Mouse (Mus musculus): ENCODE measurements around the gene Chst10. TPM values are rescaled to one million over a fixed set of nuclear protein-coding genes. Genes with fewer than 3 reads are reported as not detected.
A peak's percentile ranks its signal among the peaks of the same experiment; 100 is the strongest.

Gene Chst10
- polyA plus RNA-seq, 2 experiments: 0.07 to 0.09 TPM

DNA sequence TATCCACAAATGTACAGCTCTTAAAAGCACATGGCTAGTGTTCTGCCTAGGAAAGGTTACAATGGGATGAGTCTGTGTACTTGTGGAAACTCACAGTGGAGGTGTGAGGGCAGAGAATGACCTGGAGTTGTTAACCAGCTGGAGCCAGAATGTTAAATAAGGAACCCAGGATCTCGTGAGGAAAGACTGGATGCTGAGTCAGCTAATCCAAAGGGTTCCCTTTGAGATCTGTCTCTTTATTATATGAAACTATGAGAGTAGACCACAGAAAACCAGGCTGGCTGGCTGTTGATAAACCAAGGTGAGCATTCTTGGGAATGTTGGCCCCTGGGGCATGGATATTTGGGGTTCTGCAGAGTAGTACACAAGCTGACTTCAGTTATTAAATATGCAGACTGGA lies 58.0 kb downstream of the Chst10 start:
- H3K9ac ChIP-seq (replicated peaks): no peak overlapping the region
- no peaks in the 10 kb centered on the region for H3K4me1 ChIP-seq (replicated peaks; ENCODE audit: control insufficient read depth in 2 of 2, insufficient read depth in 2 of 2, low read length in 1 of 2)
- TF ChIP-seq CTCF (IDR thresholded peaks at IDR 0.05; ENCODE audit: low read depth) (no peak), EP300 (IDR thresholded peaks at IDR 0.05; ENCODE audit: low read depth) (no peak)
- H3K9me3 ChIP-seq (ENCODE audit: control insufficient read depth, low read length): no peaks in the 10 kb centered on the region
- no peak overlapping the region for H3K27ac ChIP-seq
- peaks cover 27% of the 10 kb centered on the region for H3K27me3 ChIP-seq (ENCODE audit: control insufficient read depth, insufficient read depth, low read length)
- H3K36me3 ChIP-seq (replicated peaks; ENCODE audit: control insufficient read depth, insufficient read depth, low read depth): no peaks in the 10 kb centered on the region
- H3K4me2 ChIP-seq (ENCODE audit: low read depth): no peak overlapping the region
- 31% methylated on average over 1 of the region's 1 CpGs for WGBS (ENCODE audit: insufficient replicate concordance)
- DNase-seq (ENCODE audit: low read depth in 3 of 3, low spot score in 3 of 3) (no peak), ATAC-seq (ENCODE audit: insufficient read depth) (no peak)
- no peak overlapping the region for H3K4me3 ChIP-seq (ENCODE audit: insufficient read depth in 1 of 2, low read depth in 2 of 2, low read length in 2 of 2)

DNA sequence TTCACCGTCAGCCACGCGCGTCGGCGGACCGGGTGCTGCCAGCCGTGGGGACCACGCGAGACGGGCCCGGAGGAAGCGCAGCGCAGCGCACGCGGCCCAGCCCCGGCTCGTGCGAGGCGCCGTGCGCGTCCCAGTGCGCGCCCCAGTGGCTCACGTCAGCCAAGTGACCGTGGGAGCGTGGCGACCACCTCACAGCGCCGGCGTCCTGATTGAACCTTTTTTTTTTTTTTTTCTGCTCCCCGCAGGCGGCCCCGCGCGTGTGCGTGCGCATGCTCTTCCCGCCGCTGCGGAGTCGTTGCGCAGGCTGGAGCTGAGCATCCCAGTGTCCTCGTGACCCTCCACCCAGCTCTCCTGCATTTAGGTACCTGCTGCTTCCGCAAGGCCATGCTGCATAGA lies 61.5 kb downstream of the Chst10 start, which contains the start of gene Lonrf2:
Gene Lonrf2, minus strand, starts transcription at position 235 of the 396 bp plus-strand sequence.
- H3K4me3 ChIP-seq (ENCODE audit: insufficient read depth in 1 of 2, low read depth in 2 of 2, low read length in 2 of 2): peak within 1 kb of the TSS in 1 of 2 experiments; percentile 27; a peak in 2 of 4 replicates
- no peak for TF ChIP-seq CTCF (IDR thresholded peaks at IDR 0.05; ENCODE audit: low read depth)
- no peak for TF ChIP-seq EP300 (IDR thresholded peaks at IDR 0.05; ENCODE audit: low read depth)
- DNase-seq (ENCODE audit: low read depth in 3 of 3, low spot score in 3 of 3): no peak

DNA sequence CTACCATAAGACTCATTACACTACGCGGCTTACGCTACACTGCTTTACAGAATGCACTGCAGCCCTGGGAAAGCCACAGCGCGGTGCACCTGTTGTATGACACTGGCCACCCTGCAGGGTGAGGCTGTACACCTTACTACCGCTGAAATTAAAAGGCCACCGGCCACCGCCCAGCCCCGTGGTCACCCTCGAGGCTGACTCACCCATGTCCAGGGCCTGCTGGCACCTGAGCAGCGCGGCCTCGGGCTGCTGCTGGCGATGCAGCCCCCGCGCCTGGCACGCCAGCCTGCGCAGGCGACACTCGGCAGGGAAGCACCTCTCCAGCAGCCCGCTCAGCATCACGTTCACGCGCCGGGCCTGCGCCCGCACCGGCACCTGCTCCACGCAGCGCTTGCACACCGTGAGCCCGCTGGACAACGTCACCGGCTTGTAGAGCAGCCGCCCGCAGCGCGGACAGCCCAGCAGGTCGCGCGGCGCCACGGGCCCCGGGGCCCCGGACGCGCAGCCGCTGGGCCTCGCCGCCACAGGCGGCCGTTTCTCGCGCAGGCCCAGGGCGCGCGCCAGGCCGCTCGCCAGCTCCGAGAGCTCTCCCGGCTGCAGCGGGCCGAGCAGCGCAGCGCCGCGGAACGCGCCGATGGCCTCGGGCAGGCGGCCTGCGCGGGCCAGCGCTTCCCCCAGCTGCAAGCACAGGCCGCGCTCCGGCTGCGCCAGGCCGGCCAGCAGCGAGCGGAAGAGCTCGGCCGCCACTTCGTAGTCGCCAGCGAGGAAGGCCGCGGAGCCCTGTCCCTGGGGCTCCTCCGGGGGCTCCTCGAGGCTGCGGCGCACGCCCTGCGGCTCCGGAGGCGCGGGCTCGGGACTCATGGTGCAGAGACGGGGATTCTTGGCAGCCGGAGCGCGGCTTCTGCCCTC lies 62.1 kb downstream of the Chst10 start:
- Histone ChIP-seq H3K36me3 (replicated peaks; ENCODE audit: control insufficient read depth, insufficient read depth, low read depth) (no peaks in the 10 kb centered on the region), H3K27me3 (ENCODE audit: control insufficient read depth, insufficient read depth, low read length) (peaks cover 27% of the 10 kb centered on the region), H3K27ac (no peak overlapping the region), H3K9me3 (ENCODE audit: control insufficient read depth, low read length) (no peaks in the 10 kb centered on the region), H3K9ac (replicated peaks) (no peak overlapping the region), H3K4me3 (ENCODE audit: insufficient read depth in 1 of 2, low read depth in 2 of 2, low read length in 2 of 2) (peak overlapping the region in 1 of 2 experiments; percentile 27; a peak in 2 of 4 replicates), H3K4me2 (ENCODE audit: low read depth) (peak overlapping the region; percentile 42), H3K4me1 (replicated peaks; ENCODE audit: control insufficient read depth in 2 of 2, insufficient read depth in 2 of 2, low read length in 1 of 2) (no peaks in the 10 kb centered on the region)
- ATAC-seq (ENCODE audit: insufficient read depth): no peak
- TF ChIP-seq CTCF (IDR thresholded peaks at IDR 0.05; ENCODE audit: low read depth): no peak
- TF ChIP-seq EP300 (IDR thresholded peaks at IDR 0.05; ENCODE audit: low read depth): no peak
- 3% methylated on average over 102 of the region's 103 CpGs for WGBS (ENCODE audit: insufficient replicate concordance)
- DNase-seq (ENCODE audit: low read depth in 3 of 3, low spot score in 3 of 3): no peak

More for the DNA sequence above, 61.5 kb downstream of the Chst10 start, which contains the start of gene Lonrf2:
- H3K9me3 ChIP-seq (ENCODE audit: control insufficient read depth, low read length): no peaks in the 10 kb centered on the region
- peak within 1 kb of the TSS; percentile 42 for H3K4me2 ChIP-seq (ENCODE audit: low read depth)
- H3K36me3 ChIP-seq (replicated peaks; ENCODE audit: control insufficient read depth, insufficient read depth, low read depth): no peaks in the 10 kb centered on the region
- H3K9ac ChIP-seq (replicated peaks): no peak within 1 kb of the TSS
- ATAC-seq (ENCODE audit: insufficient read depth): no peak
- no peak within 1 kb of the TSS for H3K27ac ChIP-seq
- peaks cover 27% of the 10 kb centered on the region for H3K27me3 ChIP-seq (ENCODE audit: control insufficient read depth, insufficient read depth, low read length)
- WGBS (ENCODE audit: insufficient replicate concordance): 3% methylated on average over 27 of the region's 47 CpGs
- H3K4me1 ChIP-seq (replicated peaks; ENCODE audit: control insufficient read depth in 2 of 2, insufficient read depth in 2 of 2, low read length in 1 of 2): no peaks in the 10 kb centered on the region

DNA sequence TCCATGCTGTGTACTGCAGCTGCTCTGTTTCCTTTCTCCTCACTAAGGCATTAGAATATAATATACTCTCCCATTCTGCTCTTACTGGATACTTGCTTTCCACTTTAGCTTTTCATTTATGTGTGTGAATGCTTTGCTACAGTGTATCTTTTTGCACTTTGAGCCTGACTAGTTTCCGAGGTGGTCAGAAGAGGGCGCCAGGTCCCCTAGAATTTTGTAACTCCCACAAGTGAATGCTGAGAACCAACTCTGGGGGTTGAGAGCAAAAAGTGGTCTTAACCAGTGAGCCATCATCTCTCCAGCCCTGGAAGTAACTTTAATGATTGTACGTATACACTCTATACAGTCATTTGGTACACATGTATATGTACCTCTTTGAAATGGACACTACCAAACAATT lies 63.1 kb downstream of the Chst10 start:
- Histone ChIP-seq H3K4me3 (ENCODE audit: insufficient read depth in 1 of 2, low read depth in 2 of 2, low read length in 2 of 2) (no peak overlapping the region), H3K9me3 (ENCODE audit: control insufficient read depth, low read length) (no peaks in the 10 kb centered on the region), H3K4me2 (ENCODE audit: low read depth) (no peak overlapping the region), H3K9ac (replicated peaks) (no peak overlapping the region), H3K27me3 (ENCODE audit: control insufficient read depth, insufficient read depth, low read length) (peaks cover 27% of the 10 kb centered on the region), H3K27ac (no peak overlapping the region), H3K4me1 (replicated peaks; ENCODE audit: control insufficient read depth in 2 of 2, insufficient read depth in 2 of 2, low read length in 1 of 2) (no peaks in the 10 kb centered on the region), H3K36me3 (replicated peaks; ENCODE audit: control insufficient read depth, insufficient read depth, low read depth) (no peaks in the 10 kb centered on the region)
- WGBS (ENCODE audit: insufficient replicate concordance): 26% methylated on average over 3 of the region's 3 CpGs
- ATAC-seq (ENCODE audit: insufficient read depth): no peak
- TF ChIP-seq CTCF (IDR thresholded peaks at IDR 0.05; ENCODE audit: low read depth) (0 out of 2 replicates have a peak, but pooled peaks have one; percentile 4), EP300 (IDR thresholded peaks at IDR 0.05; ENCODE audit: low read depth) (no peak)
- no peak for DNase-seq (ENCODE audit: low read depth in 3 of 3, low spot score in 3 of 3)

DNA sequence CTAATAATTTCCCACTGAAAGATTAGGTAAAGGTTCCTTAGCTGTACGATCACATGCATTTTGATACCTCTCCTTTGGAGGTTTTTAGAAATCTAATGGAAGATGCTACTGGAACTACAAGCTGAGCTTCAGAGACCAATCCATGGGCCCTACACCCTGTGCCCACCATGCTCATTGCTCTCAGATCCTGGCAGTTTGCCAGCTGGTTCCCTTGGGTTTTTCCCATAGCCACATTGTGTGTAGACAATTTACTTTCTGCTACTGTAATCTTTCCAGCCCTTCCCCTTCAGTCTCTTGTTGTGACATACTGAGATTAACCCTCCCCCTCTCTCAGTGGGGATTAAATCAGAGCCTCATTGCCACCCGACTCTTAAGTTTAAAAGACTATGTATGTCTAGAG lies 73.0 kb downstream of the Chst10 start:
- 44% methylated on average over 2 of the region's 2 CpGs for WGBS (ENCODE audit: insufficient replicate concordance)
- no peak for DNase-seq (ENCODE audit: low read depth in 3 of 3, low spot score in 3 of 3)
- no peak for ATAC-seq (ENCODE audit: insufficient read depth)

More for the DNA sequence above, 73.0 kb downstream of the Chst10 start:
- no peaks in the 10 kb centered on the region for H3K27me3 ChIP-seq (ENCODE audit: control insufficient read depth, insufficient read depth, low read length)
- no peak overlapping the region for H3K4me2 ChIP-seq (ENCODE audit: low read depth)
- TF ChIP-seq CTCF (IDR thresholded peaks at IDR 0.05; ENCODE audit: low read depth) (no peak), EP300 (IDR thresholded peaks at IDR 0.05; ENCODE audit: low read depth) (no peak)
- no peak overlapping the region for H3K27ac ChIP-seq
- no peaks in the 10 kb centered on the region for H3K9me3 ChIP-seq (ENCODE audit: control insufficient read depth, low read length)
- no peaks in the 10 kb centered on the region for H3K36me3 ChIP-seq (replicated peaks; ENCODE audit: control insufficient read depth, insufficient read depth, low read depth)
- H3K4me1 ChIP-seq (replicated peaks; ENCODE audit: control insufficient read depth in 2 of 2, insufficient read depth in 2 of 2, low read length in 1 of 2): no peaks in the 10 kb centered on the region
- no peak overlapping the region for H3K9ac ChIP-seq (replicated peaks)
- no peak overlapping the region for H3K4me3 ChIP-seq (ENCODE audit: insufficient read depth in 1 of 2, low read depth in 2 of 2, low read length in 2 of 2)

All from liver, embryonic 14.5 days (tissue).